Mouse (Mus musculus): ENCODE data around the gene Clec10a.
A peak's percentile ranks its signal among the peaks of the same experiment; 100 is the strongest.

DNA sequence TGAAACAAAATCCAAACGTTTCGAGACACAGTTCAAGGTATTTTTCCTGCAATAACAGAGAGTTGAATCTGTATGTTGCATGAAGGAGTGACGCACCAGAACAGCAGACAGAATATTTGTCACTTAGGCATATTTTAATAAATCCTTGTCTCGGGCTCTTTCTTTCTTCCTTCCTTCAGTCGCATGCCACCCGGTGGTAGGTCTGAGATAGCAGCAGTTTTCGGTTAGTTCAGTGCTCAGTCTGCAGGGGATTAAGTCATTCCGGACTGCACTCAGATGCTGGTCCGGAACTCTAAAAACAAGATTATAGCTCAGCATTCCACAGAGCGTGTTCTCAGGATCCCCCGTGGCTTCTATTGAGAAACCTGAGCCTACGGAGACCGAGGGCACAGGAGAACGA, 23.4 kb downstream of the Clec10a start:
- TF ChIP-seq EP300 (IDR thresholded peaks at IDR 0.05; ENCODE audit: low read depth) (no peak), CTCF (IDR thresholded peaks at IDR 0.05; ENCODE audit: low read depth) (peak; percentile 36; the same call in 1 of the 2 replicates)

Measured in liver, embryonic 14.5 days (tissue).